Mouse (Mus musculus): ENCODE results near the gene Pdpn. TPM values are rescaled to one million over a fixed set of nuclear protein-coding genes. Genes with fewer than 3 reads are reported as not detected.

The Pdpn gene
- total and polyA plus RNA-seq, 2 experiments, result 0.17 TPM; not detected in 1

DNA sequence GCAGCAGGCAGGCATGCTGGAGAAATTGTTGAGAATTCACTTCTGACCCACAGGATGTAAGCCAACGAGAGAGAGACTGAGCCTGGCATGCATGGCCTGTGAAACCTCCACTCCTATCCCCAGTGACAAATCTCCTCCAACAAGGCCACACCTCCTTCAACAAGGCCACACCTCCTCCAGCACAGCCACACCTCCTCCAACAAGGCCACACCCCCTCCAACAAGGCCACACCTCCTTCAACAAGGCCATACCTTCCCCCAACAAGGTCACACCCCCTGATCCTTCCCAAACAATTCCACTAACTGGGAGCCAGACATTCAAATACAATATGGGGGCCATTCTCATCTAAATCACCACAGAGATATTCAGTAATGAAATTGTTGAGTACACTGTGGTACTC is 46.0 kb downstream of the Pdpn start:
- Histone ChIP-seq H3K27me3 (ENCODE audit: control insufficient read depth, insufficient read depth, low read length) (no peaks in the 10 kb centered on the region), H3K9ac (ENCODE audit: low read depth, low read length) (no peak overlapping the region), H3K4me1 (ENCODE audit: control insufficient read depth, insufficient read depth, low read length) (no peaks in the 10 kb centered on the region), H3K36me3 (ENCODE audit: control insufficient read depth, insufficient read depth, low read length) (no peaks in the 10 kb centered on the region), H3K27ac (replicated peaks; ENCODE audit: insufficient read depth, low read depth, low read length) (no peak overlapping the region), H3K79me2 (ENCODE audit: control insufficient read depth, insufficient read depth, low read length) (no peaks in the 10 kb centered on the region), H3K4me3 (ENCODE audit: insufficient read depth, low read depth, low read length) (no peak overlapping the region)
- DNase-seq (ENCODE audit: extremely low read depth, low read depth, low spot score), result no peak
- WGBS, result 86% methylated on average over 1 of the region's 1 CpGs
- TF ChIP-seq CTCF (IDR thresholded peaks at IDR 0.05; ENCODE audit: low read depth, low read length) (no peak), POLR2A (IDR thresholded peaks at IDR 0.05; ENCODE audit: extremely low read depth, insufficient read depth, low read length) (no peak)

- Histone ChIP-seq H3K79me2 (ENCODE audit: control insufficient read depth, insufficient read depth, low read length) (no peaks in the 10 kb centered on the region), H3K27me3 (ENCODE audit: control insufficient read depth, insufficient read depth, low read length) (no peaks in the 10 kb centered on the region), H3K9ac (ENCODE audit: low read depth, low read length) (no peak overlapping the region), H3K4me1 (ENCODE audit: control insufficient read depth, insufficient read depth, low read length) (no peaks in the 10 kb centered on the region), H3K27ac (replicated peaks; ENCODE audit: insufficient read depth, low read depth, low read length) (no peak overlapping the region), H3K36me3 (ENCODE audit: control insufficient read depth, insufficient read depth, low read length) (no peaks in the 10 kb centered on the region), H3K4me3 (ENCODE audit: insufficient read depth, low read depth, low read length) (no peak overlapping the region)
- TF ChIP-seq POLR2A (IDR thresholded peaks at IDR 0.05; ENCODE audit: extremely low read depth, insufficient read depth, low read length) (no peak), CTCF (IDR thresholded peaks at IDR 0.05; ENCODE audit: low read depth, low read length) (peak; percentile 60; the same call in 1 of the 2 replicates)
- WGBS, result 72% methylated on average over 5 of the region's 5 CpGs
- DNase-seq (ENCODE audit: extremely low read depth, low read depth, low spot score), result no peak
These were observed 51.3 kb downstream of the Pdpn start for GRCm38 (mm10) chr4:143248050-143248449.

DNA sequence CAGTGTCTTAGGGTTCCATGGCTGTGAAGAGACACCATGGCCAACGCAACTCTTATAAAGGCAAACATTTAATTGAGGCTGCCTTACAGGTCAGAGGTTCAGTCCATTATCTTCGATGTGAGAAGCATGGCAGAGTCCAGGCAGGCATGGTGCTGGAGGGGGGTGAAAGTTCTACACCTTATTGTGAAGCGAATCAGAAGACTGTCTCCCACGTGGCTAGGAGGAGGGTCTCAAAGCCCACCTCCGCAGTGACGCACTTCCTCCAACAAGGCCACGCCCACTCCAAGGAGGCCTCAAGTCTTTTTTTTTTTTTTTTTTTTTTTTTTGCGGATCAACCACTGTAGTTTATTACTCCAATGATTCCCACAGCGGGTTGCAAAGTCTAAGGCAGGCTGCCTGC is 58.1 kb downstream of the Pdpn start:
- no peaks in the 10 kb centered on the region for H3K36me3 ChIP-seq (ENCODE audit: control insufficient read depth, insufficient read depth, low read length)

GRCm38 (mm10) chr4:143239615-143240201 is 59.7 kb downstream of the Pdpn start:
- H3K4me1 ChIP-seq (ENCODE audit: control insufficient read depth, insufficient read depth, low read length), result no peaks in the 10 kb centered on the region; the same call in 1 of the 2 replicates
- no peak overlapping the region for H3K27ac ChIP-seq (replicated peaks; ENCODE audit: insufficient read depth, low read depth, low read length)
- TF ChIP-seq POLR2A (IDR thresholded peaks at IDR 0.05; ENCODE audit: extremely low read depth, insufficient read depth, low read length) (no peak), CTCF (IDR thresholded peaks at IDR 0.05; ENCODE audit: low read depth, low read length) (no peak)
- H3K36me3 ChIP-seq (ENCODE audit: control insufficient read depth, insufficient read depth, low read length), result no peaks in the 10 kb centered on the region
- H3K79me2 ChIP-seq (ENCODE audit: control insufficient read depth, insufficient read depth, low read length), result no peaks in the 10 kb centered on the region
- no peak overlapping the region for H3K9ac ChIP-seq (ENCODE audit: low read depth, low read length)
- DNase-seq (ENCODE audit: extremely low read depth, low read depth, low spot score), result no peak
- H3K4me3 ChIP-seq (ENCODE audit: insufficient read depth, low read depth, low read length), result no peak overlapping the region
- 85% methylated on average over 9 of the region's 9 CpGs for WGBS
- H3K27me3 ChIP-seq (ENCODE audit: control insufficient read depth, insufficient read depth, low read length), result no peaks in the 10 kb centered on the region

More for the DNA sequence above, 58.1 kb downstream of the Pdpn start:
- H3K9ac ChIP-seq (ENCODE audit: low read depth, low read length), result no peak overlapping the region
- no peak for DNase-seq (ENCODE audit: extremely low read depth, low read depth, low spot score)
- no peak overlapping the region for H3K27ac ChIP-seq (replicated peaks; ENCODE audit: insufficient read depth, low read depth, low read length)
- H3K27me3 ChIP-seq (ENCODE audit: control insufficient read depth, insufficient read depth, low read length), result no peaks in the 10 kb centered on the region
- 82% methylated on average over 9 of the region's 9 CpGs for WGBS
- TF ChIP-seq CTCF (IDR thresholded peaks at IDR 0.05; ENCODE audit: low read depth, low read length) (no peak), POLR2A (IDR thresholded peaks at IDR 0.05; ENCODE audit: extremely low read depth, insufficient read depth, low read length) (no peak)
- no peaks in the 10 kb centered on the region; the same call in 1 of the 2 replicates for H3K4me1 ChIP-seq (ENCODE audit: control insufficient read depth, insufficient read depth, low read length)
- no peaks in the 10 kb centered on the region for H3K79me2 ChIP-seq (ENCODE audit: control insufficient read depth, insufficient read depth, low read length)
- H3K4me3 ChIP-seq (ENCODE audit: insufficient read depth, low read depth, low read length), result no peak overlapping the region

DNA sequence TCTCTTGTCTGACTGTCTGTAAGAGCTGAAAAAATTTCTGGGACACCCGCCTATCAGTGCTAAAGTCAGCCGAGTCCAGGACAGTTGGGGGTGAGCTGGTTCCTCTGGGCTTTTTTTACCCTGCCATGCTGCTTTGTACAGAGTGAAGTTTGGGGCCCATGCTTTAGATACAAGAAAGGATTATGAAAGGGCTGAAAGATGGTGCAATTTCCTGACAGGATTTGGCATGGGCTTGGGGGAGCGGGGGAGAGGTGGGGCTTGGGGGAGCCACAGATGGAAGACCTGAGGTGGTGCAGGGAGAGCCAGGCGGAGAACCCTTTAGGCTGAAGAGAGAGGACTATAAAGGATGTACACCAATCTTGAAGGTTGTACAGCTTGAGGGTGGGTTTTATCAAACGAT is 60.2 kb downstream of the Pdpn start:
- no peaks in the 10 kb centered on the region for H3K27me3 ChIP-seq (ENCODE audit: control insufficient read depth, insufficient read depth, low read length)
- H3K36me3 ChIP-seq (ENCODE audit: control insufficient read depth, insufficient read depth, low read length), result no peaks in the 10 kb centered on the region
- H3K79me2 ChIP-seq (ENCODE audit: control insufficient read depth, insufficient read depth, low read length), result no peaks in the 10 kb centered on the region
- no peak overlapping the region for H3K27ac ChIP-seq (replicated peaks; ENCODE audit: insufficient read depth, low read depth, low read length)
- H3K9ac ChIP-seq (ENCODE audit: low read depth, low read length), result no peak overlapping the region
- H3K4me1 ChIP-seq (ENCODE audit: control insufficient read depth, insufficient read depth, low read length), result no peaks in the 10 kb centered on the region; the same call in 1 of the 2 replicates
- no peak for DNase-seq (ENCODE audit: extremely low read depth, low read depth, low spot score)
- WGBS, result 95% methylated on average over 5 of the region's 5 CpGs
- no peak overlapping the region for H3K4me3 ChIP-seq (ENCODE audit: insufficient read depth, low read depth, low read length)
- TF ChIP-seq POLR2A (IDR thresholded peaks at IDR 0.05; ENCODE audit: extremely low read depth, insufficient read depth, low read length), result no peak

GRCm38 (mm10) chr4:143238241-143239031 is 60.9 kb downstream of the Pdpn start:
- Histone ChIP-seq H3K36me3 (ENCODE audit: control insufficient read depth, insufficient read depth, low read length) (no peaks in the 10 kb centered on the region), H3K27ac (replicated peaks; ENCODE audit: insufficient read depth, low read depth, low read length) (peak overlapping the region; percentile 89), H3K79me2 (ENCODE audit: control insufficient read depth, insufficient read depth, low read length) (no peaks in the 10 kb centered on the region), H3K4me1 (ENCODE audit: control insufficient read depth, insufficient read depth, low read length) (no peaks in the 10 kb centered on the region; the same call in 1 of the 2 replicates), H3K4me3 (ENCODE audit: insufficient read depth, low read depth, low read length) (peak overlapping the region; percentile 66), H3K27me3 (ENCODE audit: control insufficient read depth, insufficient read depth, low read length) (no peaks in the 10 kb centered on the region), H3K9ac (ENCODE audit: low read depth, low read length) (peak overlapping the region; percentile 67)
- TF ChIP-seq POLR2A (IDR thresholded peaks at IDR 0.05; ENCODE audit: extremely low read depth, insufficient read depth, low read length), result no peak
- TF ChIP-seq CTCF (IDR thresholded peaks at IDR 0.05; ENCODE audit: low read depth, low read length), result peak; percentile 68
- peak; percentile 89 for DNase-seq (ENCODE audit: extremely low read depth, low read depth, low spot score)
- 7% methylated on average over 23 of the region's 23 CpGs for WGBS

Measured in liver, adult 2 months (tissue).